Mouse (Mus musculus) adrenal gland (tissue): Measurements from ENCODE around the gene Fgfr2.

Experiments used
- intact Hi-C: fragments of 180-260 bp; cut with DNase I; formaldehyde crosslinking; loops from one replicate; pipeline ENCODE4 v1.15.1; 2025

Gene Fgfr2

DNA sequence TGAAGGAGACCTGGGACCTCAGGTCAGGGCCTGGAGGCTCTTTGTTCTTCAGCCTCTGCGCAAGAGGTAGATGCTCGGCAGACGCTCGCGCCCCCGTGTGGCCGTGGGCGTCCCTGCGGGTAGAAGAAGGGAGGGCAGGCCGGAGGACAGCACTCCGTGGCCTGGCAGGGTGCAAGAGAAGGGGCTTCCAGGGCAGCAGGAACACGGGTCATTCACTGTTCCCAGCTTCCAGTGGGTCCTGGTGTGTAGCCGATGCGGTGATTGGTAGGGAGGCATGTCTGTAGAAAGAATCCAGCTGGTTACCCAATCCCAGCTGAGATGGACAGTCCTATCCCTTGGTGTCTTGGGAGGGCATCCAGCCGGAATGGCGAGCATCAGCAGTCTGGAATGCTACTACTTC lies 2849.9 kb downstream of the Fgfr2 start:
- intact Hi-C loops: loop anchor here (2.0 to 10.0 kb wide), 3 partner anchors 291 to 624 kb away; no protein-coding TSS in a partner anchor

DNA sequence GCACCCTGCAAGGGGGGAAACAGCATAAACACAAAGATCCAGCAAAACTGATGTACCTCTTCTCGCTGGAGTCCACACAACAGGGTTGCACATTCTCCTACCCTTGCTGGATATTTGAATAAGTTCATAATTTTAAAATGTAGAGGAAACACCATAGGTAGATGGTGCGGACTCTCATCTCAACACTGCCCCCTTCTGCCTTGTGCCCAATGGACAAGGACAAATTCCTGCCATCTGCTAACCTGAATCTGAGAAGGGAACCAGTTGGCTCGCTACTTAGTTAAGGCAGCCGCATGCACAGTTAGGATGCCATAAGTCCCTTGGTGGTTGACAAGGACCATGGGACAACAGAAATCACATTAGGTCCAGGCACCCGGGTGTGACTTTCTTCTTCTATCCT lies 2852.3 kb downstream of the Fgfr2 start:
- intact Hi-C loops: loop anchor here (5.0 to 10.0 kb wide), 2 partner anchors 289 to 516 kb away; no protein-coding TSS in a partner anchor

DNA sequence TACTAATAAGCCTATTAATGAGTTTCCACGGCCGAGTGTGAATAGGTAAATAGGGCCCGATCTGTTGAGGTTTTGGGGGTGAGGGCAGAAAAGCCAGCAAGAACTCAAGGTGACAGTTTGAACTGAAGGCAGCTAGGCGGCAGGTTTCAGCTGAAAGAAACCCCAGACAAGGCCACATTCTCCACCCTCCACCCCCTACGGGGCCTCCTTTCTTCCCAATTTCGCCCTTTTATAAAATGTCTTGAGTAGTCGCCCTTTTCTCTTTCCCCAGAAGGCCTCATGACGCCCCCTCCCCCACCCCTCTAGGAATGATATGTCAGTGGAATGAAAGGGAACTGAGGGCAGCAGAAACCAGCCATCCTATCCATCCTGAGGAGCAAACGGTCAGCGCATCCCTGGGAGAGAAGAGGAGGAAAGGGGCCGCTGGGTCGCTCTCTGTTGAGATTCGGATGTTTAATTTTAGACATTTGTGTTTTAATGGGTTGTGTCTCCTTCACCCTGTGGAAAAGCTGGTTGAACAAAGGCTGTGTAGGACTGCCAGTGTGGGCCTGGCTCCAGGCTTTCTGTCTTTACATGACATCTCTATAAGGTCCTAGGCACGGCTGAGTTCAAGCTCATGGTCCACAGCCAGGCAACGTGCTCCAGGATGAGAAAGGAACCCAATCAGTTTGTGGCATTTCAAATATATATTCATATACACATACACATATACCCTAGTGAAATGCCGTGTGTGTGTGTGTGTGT lies 2853.9 kb downstream of the Fgfr2 start:
- intact Hi-C loops: no loop called here

DNA sequence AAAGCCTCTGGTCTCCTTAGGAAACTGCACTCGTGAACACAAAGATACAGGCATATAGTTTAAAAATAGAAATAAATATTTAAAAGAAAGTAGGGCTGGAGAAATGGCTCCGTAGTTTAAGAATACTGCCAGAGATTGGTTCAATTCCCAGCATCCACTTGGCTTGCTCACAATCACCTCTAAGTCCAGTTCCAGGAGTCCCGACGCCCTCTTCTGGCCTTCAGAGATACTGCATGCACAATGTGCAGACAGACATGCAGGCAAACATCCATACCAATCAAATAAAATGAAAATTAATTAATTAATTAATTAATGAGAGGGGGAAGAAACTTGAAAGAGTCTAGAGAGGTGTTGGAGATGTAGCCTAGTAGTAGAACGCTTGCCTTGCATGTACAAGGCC lies 2856.1 kb downstream of the Fgfr2 start:
- intact Hi-C loops: no loop called here

DNA sequence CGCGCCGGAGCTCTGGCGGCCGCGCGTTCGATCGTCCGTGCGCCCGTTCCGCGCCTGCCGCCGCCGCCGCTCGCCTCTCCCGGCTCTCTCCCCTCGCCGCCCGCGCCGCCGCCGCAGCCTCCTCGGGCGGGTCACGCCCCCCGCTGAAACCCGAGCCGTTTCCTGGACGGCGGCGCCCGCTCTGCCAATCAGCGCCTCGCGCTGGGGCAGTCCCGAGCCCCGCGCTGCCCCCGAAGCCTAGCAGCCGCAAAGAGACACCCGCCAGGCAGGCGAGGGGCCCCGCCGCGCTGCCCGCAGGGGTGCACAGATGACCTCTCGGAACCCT lies 2857.0 kb downstream of the Fgfr2 start:
- intact Hi-C loops: no loop called here

DNA sequence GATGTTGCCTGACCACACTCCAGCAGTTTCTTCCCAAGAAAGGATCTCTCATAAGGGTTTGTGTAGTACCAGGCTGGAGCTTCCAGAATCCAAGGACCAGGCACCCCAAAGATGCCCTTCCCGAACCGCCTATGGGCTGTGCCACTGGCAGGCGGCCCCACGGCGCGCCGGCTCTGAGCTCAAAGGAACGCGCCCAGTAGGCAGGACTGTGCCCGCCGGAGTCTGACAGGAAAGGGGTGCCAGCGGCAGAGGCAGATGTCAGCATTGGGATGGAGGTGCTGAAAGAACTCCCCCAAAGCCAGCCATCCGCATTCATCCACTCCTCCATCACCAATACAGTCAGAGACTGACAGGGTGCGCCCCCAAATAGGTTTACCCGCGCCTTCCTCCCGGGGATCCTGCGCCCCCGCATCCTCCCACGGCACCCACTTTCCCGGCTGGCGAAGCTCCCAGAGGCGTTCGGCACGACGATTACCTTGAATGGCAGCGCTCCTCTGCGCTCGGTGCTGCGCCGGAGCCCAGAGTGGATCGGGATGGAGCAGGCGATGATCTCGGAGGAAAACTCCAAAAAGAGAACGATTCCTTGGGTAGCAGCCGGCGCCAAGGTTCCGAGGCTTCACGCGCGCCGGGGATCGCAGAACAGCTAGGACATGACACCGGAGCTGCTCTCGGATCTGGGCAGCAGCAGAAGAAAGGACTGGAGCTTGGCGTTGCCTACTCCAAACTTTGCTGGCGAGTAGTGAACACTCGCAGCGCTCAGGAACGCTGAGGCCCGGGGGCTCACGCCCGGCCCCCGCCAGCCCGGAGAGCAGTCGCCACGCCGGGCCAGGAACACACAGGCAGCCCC lies 2857.6 kb downstream of the Fgfr2 start:
- intact Hi-C loops: no loop called here

DNA sequence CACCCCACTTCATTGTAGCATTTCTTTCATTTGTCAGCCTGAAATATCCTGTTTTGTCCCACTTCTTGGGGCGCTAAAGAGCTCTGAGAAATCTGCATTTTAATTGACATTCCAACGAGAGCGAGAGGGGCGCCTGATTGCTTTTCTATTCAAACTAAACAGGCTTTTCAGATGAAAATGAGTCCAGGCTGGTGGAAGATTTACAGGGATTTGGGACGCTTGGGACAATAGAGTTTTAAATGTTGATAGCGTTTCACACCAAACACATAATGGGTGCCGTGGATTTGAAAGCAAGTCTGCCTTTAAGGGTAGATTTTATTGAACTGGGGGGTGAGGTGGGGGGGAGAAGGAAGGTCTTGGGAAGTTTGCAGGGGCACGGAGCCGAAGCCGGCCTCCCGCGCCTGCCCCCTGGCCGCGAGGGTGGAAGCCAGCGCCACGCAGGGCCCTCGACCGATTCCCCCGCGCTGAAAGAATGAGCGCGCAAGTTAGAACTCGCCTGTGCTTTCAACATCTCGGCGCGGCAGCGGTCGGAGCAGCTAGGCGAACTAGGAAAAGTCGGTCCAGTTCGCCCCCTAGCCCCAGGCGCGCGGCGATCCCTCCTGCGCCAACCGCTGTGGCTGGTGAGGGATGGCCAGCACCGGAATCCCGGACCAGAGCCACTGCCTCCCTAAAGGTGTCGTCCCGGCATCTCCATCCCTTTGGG lies 2858.4 kb downstream of the Fgfr2 start:
- intact Hi-C loops: loop anchor here (5.0 kb wide), 3 partner anchors 67 to 152 kb away; no protein-coding TSS in a partner anchor

DNA sequence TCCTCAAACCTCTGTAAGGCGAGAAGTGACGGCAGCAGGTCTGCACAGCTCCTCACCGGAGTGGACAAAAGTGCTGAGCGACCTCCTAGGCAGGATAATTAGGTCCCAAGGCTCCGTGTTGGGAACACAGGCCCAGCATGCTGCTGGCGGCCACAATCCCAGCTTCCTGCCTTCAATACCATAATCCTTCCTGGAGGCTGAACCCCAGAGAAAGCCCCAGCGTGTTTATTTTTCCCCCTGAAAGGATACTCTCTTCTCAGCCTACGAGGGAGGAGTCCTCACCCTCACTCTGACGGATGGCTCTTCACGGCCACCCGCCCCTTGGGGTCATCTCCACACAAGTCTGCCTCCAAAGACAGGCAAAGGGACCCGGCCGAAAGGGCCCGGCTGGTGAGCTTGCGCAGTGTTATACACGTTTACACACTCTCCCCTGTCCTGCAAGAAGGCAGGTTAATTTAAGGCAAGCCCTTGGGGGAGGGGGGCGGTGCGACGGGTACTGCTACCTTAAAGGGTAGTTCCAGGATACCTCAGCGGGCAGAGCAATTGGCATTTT lies 2859.3 kb downstream of the Fgfr2 start:
- intact Hi-C loops: loop anchor here (5.0 kb wide), 3 partner anchors 67 to 152 kb away; no protein-coding TSS in a partner anchor

DNA sequence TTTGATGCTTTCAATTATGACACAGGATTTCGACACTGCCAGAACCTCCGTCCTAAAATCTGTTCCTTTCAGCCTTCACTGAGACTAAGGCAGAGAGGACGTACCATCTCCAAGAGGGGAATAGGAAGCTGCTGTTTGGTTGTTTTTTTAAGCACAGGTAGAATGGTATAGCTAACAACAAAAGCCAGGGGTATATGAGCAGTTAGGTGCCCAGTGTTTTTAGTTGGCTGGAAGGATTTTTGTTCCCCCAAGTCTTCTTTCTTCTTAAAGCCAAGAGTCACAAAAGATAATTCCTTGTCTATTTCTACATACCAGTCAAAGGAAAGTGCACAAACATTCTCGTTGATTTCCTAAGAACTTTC lies 2859.9 kb downstream of the Fgfr2 start:
- intact Hi-C loops: loop anchor here (5.0 kb wide), 3 partner anchors 66 to 151 kb away; no protein-coding TSS in a partner anchor

DNA sequence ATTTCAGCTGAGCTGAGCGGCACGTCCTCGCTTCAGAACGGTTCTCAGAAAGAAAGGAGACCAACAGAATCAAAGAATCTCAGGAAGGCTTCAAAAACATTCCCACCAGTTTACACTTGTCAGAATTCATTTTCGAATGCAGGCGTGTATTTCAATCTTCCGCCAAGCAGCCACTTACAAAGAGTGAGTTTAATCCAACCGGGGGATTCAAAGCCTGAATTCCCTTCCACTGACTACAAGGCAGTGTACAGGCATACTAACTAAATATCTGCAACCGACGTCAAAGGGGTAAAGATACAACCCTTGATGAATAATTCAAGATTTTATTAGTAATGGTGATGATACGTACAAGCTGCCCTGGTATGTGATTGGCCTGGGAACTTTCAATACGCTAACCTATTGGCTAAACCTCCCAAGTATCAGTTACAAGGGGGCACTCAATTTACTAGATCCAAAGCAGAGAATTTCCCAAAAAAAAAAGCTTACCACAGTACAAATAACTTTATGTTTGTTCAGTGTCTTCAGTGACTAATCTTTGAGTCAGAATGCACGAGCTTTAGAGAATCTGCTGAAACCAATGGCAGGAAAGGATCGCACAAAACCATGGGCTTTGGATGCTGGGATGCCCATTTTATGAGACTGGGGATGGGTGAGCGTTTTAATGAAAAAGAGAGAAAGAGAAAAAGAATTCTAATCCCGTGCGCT lies 2860.5 kb downstream of the Fgfr2 start:
- intact Hi-C loops: loop anchor here (5.0 kb wide), 3 partner anchors 65 to 150 kb away; no protein-coding TSS in a partner anchor

DNA sequence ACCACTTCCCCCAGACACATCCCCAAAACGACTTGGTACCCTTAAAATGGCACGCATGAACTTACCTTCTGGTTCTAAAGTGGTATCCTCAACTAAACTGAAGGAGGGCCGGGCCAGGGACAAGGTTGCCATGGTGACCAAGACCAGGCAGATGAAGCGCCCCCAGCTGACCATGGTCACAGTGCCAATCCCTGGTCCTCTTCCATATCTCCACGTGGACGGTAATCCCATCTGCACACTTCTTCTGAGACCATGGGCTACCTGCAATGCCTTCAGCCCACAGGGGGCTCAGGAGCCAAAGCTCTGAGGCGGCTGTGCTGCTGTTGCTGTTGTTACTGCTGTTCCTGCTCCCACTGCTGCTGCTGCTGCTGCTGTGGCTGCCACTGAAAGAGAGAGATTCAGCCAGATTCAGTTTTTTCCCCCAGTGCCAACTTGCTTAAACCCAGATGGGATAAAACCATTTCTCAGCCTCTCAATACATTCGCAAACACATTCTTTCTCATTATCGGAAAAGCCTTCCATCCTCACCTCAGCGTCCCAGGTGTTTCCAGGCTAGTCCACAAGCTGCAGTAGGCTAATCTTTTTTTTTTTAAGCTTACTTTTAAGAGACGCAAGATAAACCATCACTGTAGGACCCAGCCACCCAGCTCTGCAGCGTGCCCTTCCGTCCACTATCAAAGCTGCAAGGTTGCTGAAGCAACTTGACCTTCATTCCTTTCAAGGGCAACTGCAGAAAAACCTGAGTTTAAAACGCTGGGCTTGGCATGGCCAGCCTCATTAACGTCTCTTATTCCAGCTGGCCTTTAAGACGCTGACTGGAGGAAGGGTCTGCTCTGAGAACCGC lies 2861.2 kb downstream of the Fgfr2 start:
- intact Hi-C loops: loop anchor here (5.0 kb wide), 3 partner anchors 65 to 150 kb away; no protein-coding TSS in a partner anchor

DNA sequence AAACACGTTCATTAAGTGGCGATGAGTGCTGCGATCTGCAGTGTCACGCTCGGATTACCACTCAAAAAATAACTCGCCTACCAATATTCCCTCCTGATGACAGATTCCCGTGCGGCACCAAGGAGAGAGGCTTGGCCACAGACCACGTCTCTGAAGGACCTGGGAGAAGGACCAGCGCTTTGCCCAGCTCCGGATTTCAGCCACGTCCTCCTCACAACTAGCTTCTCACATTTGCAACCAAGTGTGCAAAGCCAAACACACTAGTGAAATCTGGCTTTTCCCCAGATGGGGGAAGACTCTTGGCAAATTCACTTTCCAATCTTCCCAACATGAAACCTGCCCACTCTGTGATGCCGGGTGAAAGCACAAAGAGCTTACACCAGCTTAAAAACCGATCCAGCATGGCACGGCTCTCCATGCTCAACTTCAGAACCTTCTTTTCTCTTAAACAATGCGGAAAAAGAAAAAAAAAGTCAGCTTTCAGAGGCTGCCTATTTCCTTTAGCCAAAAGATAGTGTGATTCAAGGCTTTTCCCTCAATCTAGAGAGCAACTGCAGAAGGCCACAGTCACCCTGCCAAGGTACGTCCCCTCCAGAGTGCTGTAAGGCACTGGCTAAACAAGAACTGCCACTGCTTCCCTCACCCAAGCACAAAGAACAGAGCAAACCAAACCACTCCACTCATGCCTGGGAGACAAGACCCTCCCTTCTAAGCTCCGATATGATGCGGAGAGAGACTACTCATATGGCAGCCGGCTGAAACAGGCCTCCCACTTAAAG lies 2862.1 kb downstream of the Fgfr2 start:
- intact Hi-C loops: loop anchor here (5.0 kb wide), 3 partner anchors 64 to 149 kb away; no protein-coding TSS in a partner anchor

DNA sequence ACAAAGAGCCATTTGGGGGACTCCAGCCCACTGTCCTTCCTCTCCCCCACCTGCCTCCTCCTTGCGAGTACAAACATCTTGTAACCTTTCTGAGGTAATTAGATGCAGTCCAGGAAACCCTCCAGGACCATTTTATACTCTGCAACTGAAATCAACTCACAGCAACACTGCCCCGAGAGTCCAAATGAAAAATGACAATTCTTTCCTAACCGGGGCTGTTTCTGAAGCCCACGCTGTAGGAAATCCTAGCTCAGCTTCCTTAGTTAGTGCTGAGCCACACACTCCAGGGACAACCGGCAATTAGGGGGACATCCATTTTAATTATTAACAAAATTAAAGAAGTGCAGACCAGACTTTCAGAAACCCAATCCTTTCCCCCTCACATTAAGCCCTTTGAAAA lies 2863.1 kb downstream of the Fgfr2 start:
- intact Hi-C loops: loop anchor here (5.0 kb wide), 3 partner anchors 63 to 148 kb away; no protein-coding TSS in a partner anchor

DNA sequence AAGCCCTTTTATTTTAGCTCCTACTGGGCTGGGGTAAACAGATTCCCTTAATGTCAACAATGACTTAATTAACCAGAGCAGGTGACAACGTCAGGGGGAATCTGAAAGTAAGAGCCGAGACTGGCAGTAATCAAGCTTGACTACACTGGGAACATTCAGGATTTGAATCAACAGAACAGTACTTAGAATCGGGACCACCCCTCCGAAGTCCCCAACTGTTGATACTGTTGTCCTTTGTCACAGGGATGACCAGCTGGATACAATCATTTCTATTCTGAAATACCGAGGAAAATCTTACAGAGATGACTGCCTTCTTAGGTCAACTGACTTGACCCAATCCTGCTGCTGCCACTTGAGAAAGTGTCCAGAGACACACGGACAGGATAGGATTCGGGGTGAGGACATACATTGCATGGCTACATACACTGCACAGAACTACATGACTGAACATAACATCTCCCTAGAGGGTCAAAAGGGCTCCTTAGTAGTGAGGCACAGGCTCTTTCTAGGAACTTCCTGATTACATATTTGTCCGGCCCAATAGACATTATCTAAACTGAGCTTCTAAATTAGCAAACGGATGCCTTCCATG lies 2864.3 kb downstream of the Fgfr2 start:
- intact Hi-C loops: no loop called here

DNA sequence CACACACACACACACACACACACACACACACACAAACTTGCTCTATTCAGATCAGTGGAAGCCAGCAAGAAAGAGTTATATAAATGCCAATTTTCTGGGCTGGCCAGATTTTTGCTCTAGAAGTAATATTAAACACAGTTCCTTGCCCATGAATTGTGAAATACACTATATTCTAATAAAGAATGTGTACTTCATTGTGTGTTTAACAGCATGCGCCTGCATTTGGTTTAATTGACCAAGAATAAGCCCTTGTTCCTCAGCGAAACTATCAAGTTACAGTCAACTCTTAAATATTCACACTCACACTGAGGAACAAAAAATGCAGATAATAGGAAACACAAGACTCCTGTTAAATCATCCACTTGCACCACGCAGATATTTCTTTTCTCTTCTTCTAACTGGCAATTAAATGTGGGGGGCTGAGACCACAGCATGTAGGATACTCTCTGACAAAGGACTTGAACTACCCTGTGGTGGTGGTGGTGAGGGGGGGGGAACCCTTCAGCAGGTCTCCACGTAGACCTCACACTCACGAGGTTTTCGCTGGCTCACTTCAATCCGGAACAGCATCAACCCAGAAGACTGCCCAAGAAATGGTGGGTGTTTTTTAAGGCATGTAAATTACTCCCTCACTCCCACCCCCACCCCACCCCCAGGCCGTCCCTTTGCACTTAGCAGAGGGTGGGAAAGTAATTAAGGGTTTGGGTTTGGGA lies 2865.0 kb downstream of the Fgfr2 start:
- intact Hi-C loops: no loop called here

DNA sequence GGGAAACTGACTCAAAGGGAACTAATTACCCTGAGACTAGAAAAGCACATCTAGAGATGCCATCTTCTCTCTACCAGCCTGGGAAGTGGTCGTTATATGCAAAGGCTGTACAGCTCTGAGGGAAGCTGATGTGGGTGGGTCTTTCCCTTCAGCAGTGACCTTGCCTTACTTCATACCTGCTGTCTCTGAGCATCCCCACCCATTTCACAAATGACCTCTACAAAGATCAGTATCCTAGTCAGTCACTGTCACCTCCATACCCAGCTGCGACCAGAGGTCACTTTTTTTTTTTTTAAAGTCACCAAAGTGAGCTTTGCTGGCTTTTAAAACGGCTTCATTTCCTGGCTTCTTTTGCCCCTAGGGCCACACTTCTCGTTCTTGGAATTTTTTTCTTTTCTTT lies 2869.9 kb downstream of the Fgfr2 start:
- intact Hi-C loops: no loop called here

DNA sequence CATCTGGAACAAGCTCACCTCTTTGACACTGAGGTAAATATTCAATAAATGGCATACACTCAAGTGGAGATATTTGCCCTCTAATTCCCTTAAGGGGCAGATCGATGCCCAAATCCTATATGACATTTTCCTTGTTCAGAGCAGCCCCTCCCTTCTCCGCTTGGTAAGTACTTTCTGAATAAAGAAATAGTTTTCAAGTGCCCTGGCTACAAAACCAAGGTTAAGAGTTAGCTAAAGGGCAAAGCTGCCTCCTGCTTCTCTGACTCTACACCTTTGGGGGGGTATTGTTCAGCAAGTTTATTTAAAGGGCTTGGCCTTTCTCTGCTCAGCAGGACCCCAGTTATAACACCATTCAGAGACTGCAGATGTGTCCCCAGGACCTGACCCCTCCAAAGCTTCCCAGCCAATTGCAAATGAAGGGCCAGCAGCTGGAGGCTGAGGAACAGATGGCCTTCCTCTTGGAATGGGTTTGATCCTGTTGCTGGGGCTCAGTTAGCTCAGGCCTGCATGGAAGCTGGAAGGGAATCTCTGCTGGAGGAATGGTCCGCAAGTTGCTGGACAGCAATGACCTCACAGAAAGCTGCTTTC lies 2871.1 kb downstream of the Fgfr2 start:
- intact Hi-C loops: no loop called here
